Mouse (Mus musculus) liver, embryonic 18 days (tissue): ENCODE results near the gene Iqub. TPM values are rescaled to one million over a fixed set of nuclear protein-coding genes. Genes with fewer than 3 reads are reported as not detected.

Source experiments
- polyA plus RNA-seq: library from polyadenylated mRNA; depleted of rRNA; stranded (reverse); fragments of >200 nt; gene quantifications from 2 replicates; pipeline ENCODE4 v1.2.3, GENCODE M21; 2012; rRNA removed

Iqub gene
- 0.01 and 0.02 TPM in 2 replicates for polyA plus RNA-seq

GRCm38 (mm10) chr6:24514552-24515284, at the start of gene Iqub:
Gene Iqub, minus strand, starts transcription at chr6:24515067.

GRCm38 (mm10) chr6:24528064-24528243, 13.1 kb upstream of the Iqub start, which contains the start of gene Asb15:
Gene Asb15, plus strand, starts transcription at chr6:24528144.

DNA sequence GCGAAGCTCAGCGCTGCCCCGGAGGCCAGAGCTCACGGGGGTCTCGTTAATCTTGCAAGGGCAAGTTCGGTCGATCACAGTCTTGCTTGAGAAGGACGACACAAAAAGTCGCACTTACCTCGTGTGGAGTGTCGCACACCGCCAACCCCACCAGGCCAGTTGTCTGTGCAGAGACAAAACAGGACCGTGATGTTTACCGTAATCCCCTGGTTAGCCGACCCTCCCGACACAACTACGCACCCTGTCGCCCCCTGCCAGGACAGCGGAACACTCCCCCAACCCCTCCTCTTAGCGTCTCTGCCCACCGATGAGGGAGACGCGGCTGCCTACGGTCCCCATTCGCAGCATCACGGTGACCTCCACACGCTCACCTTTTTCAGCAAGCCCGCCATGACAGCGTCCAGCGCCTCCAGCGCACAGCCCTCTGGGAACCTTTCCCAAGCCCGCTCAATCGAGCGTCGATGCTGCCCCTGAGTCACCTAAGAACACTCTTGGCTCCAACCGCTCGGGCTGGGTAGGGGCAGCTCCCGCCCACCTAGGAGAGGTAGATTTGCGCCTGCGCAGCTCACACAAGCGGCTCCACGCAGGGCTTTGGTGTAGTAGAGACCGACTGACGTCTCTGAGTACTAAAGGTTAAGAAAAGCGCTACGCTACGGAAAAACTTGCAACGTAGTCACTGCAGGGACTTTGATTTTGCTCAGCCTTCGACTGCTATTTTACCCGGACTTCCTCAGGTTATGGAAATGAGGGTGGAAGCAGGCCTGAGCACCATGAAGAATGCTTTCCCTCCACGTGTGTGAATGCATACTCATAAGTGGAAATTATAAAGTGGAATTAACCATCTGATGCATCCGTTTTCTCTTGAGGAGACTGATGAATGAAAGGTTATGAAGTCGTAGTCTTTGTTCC, 12.5 kb upstream of the Iqub start, which contains the start of gene Ndufa5:
TSS of gene Ndufa5 (minus strand) at position 859 of the 909 bp plus-strand sequence.

Other genes starting within 250 kb of the Iqub start
- gene Ndufa5, start 12.9 kb upstream of the Iqub start, polyA plus RNA-seq = 15.0 and 18.0 TPM in 2 replicates
- 0.01 and 0.02 TPM in 2 replicates for gene Asb15, start 13.1 kb upstream of the Iqub start, polyA plus RNA-seq
- 0.07 and 0.12 TPM in 2 replicates for gene Lmod2, start 82.7 kb upstream of the Iqub start, polyA plus RNA-seq
- 8.4 and 9.8 TPM in 2 replicates for gene Wasl, start 149.9 kb upstream of the Iqub start, polyA plus RNA-seq
- not detected in 2 replicates for gene Hyal6, start 218.2 kb upstream of the Iqub start, polyA plus RNA-seq
- gene Hyal4, start 233.3 kb upstream of the Iqub start, polyA plus RNA-seq = not detected in 2 replicates